Mouse (Mus musculus) limb, embryonic 14.5 days (tissue): ENCODE results near the gene Pepd. TPM values are rescaled to one million over a fixed set of nuclear protein-coding genes. Genes with fewer than 3 reads are reported as not detected.

ENCODE experiments used
- ATAC-seq: fragments of 200-750 bp; cut with Nextera tagmentation; 2 replicates; pipeline ENCODE4 v1.8.0; 2017; ENCODE audit warnings: low read depth, moderate number of reproducible peaks, moderate TSS enrichment; ENCODE audit not compliant: low FRiP score
- DNase-seq: peaks from one replicate; pipeline ENCODE4 v3.0.0-alpha.2; 2015; ENCODE audit warnings: low spot score
- H3K27ac ChIP-seq: fragments of 300-500 bp; sonication (generic); replicated peaks from 2 replicates; pipeline ENCODE4 v1.5.1; 2014; ENCODE audit warnings: low read depth, mild to moderate bottlenecking, low read length, moderate library complexity, mixed read lengths
- H3K27me3 ChIP-seq: fragments of 300-500 bp; sonication (generic); 2 replicates; pipeline ENCODE4 v1.6.1; 2014; ENCODE audit warnings: low read length, mixed read lengths; ENCODE audit not compliant: control insufficient read depth, insufficient read depth
- H3K36me3 ChIP-seq: fragments of 300-500 bp; sonication (generic); 2 replicates; pipeline ENCODE4 v1.6.1; 2014; ENCODE audit warnings: mild to moderate bottlenecking, low read length, moderate library complexity, mixed read lengths; ENCODE audit not compliant: control insufficient read depth, insufficient read depth
- H3K4me1 ChIP-seq: fragments of 300-500 bp; sonication (generic); 2 replicates; pipeline ENCODE4 v1.6.1; 2014; ENCODE audit warnings: antibody characterized with exemption, low read length, mixed read lengths; ENCODE audit not compliant: control insufficient read depth, insufficient read depth
- H3K4me2 ChIP-seq: fragments of 300-500 bp; sonication (generic); replicated peaks from 2 replicates; pipeline ENCODE4 v1.6.1; 2014; ENCODE audit warnings: low read depth, mild to moderate bottlenecking, low read length, moderate library complexity; ENCODE audit not compliant: severe bottlenecking
- H3K4me3 ChIP-seq: fragments of 300-500 bp; sonication (generic); replicated peaks from 2 replicates; pipeline ENCODE4 v1.5.1; 2014; ENCODE audit warnings: low read length
- H3K9ac ChIP-seq: fragments of 300-500 bp; sonication (generic); 2 replicates; pipeline ENCODE4 v1.6.1; 2014; ENCODE audit warnings: mild to moderate bottlenecking, low read depth, low read length, moderate library complexity; ENCODE audit not compliant: severe bottlenecking
- H3K9me3 ChIP-seq: fragments of 300-500 bp; sonication (generic); 2 replicates; pipeline ENCODE4 v1.6.1; 2016; ENCODE audit warnings: low read length; ENCODE audit not compliant: control insufficient read depth
- POLR2A ChIP-seq: fragments of 200-500 bp; IDR thresholded peaks from 2 replicates; pipeline ENCODE4 v1.8.0; 2012; ENCODE audit warnings: inconsistent platforms, mild to moderate bottlenecking, moderate library complexity, borderline replicate concordance; ENCODE audit not compliant: insufficient read depth, insufficient read length; ENCODE audit errors: extremely low read depth
- WGBS: fragments of 180-500 bp; shearing (Covaris S2); extraction: QIAGEN DNeasy Blood & Tissue Kit; methylation state at CpG from one replicate; pipeline ENCODE4 v1.1.7; 2014; 5-methylcytosine and 5-hydroxymethylcytosine counted together
- polyA plus RNA-seq, 2 experiments: library from polyadenylated mRNA; depleted of rRNA in 1 of 2; stranded (reverse) in 1 of 2; unstranded in 1 of 2; fragments of >200 nt; fragmentation: Nextera tagmentation in 1 of 2; extraction: Ambion mirVana in 1 of 2; gene quantifications; 2 replicates each; pipeline versions ENCODE4 v1.2.1 to v1.2.3; 2012 to 2014

Gene Pepd
- polyA plus RNA-seq, 2 experiments, result 51.4 to 78.4 TPM

- Histone ChIP-seq H3K36me3 (no peaks in the 10 kb centered on the region), H3K4me1 (peaks cover 5% of the 10 kb centered on the region), H3K9ac (no peak overlapping the region), H3K27ac (no peak overlapping the region), H3K4me2 (no peak overlapping the region), H3K27me3 (no peaks in the 10 kb centered on the region), H3K4me3 (no peak overlapping the region), H3K9me3 (no peaks in the 10 kb centered on the region)
- no peak for TF ChIP-seq POLR2A
- no peak for ATAC-seq
- WGBS, result 30% methylated on average over 24 of the region's 24 CpGs
- DNase-seq, result peak; percentile 15
Measured at GRCm38 (mm10) chr7:34910096-34911066, 1.8 kb upstream of the Pepd start.

GRCm38 (mm10) chr7:34913956-34914355 lies 1.8 kb downstream of the Pepd start:
- DNase-seq (no peak), ATAC-seq (no peak)
- no peak for TF ChIP-seq POLR2A
- Histone ChIP-seq H3K27me3 (no peaks in the 10 kb centered on the region), H3K4me3 (no peak overlapping the region), H3K27ac (no peak overlapping the region), H3K36me3 (no peaks in the 10 kb centered on the region), H3K9me3 (no peaks in the 10 kb centered on the region), H3K4me1 (peaks cover 11% of the 10 kb centered on the region), H3K9ac (no peak overlapping the region), H3K4me2 (no peak overlapping the region)
- WGBS, result 95% methylated on average over 9 of the region's 9 CpGs

GRCm38 (mm10) chr7:34915555-34915954 lies 3.4 kb downstream of the Pepd start:
- no peak overlapping the region for H3K27ac ChIP-seq
- H3K9ac ChIP-seq, result no peak overlapping the region
- TF ChIP-seq POLR2A, result no peak
- H3K4me2 ChIP-seq, result no peak overlapping the region
- no peak for DNase-seq
- no peaks in the 10 kb centered on the region for H3K27me3 ChIP-seq
- H3K4me3 ChIP-seq, result no peak overlapping the region
- peaks cover 11% of the 10 kb centered on the region for H3K4me1 ChIP-seq
- no peak for ATAC-seq
- no peaks in the 10 kb centered on the region for H3K9me3 ChIP-seq
- H3K36me3 ChIP-seq, result no peaks in the 10 kb centered on the region
- WGBS, result 88% methylated on average over 4 of the region's 5 CpGs

GRCm38 (mm10) chr7:34917558-34917957 lies 5.4 kb downstream of the Pepd start:
- no peak for TF ChIP-seq POLR2A
- WGBS, result 73% methylated on average over 6 of the region's 6 CpGs
- no peak for ATAC-seq
- no peaks in the 10 kb centered on the region for H3K27me3 ChIP-seq
- peaks cover 11% of the 10 kb centered on the region for H3K4me1 ChIP-seq
- no peak overlapping the region for H3K9ac ChIP-seq
- no peak overlapping the region for H3K27ac ChIP-seq
- H3K4me3 ChIP-seq, result no peak overlapping the region
- peaks cover 3% of the 10 kb centered on the region; the same call in 1 of the 2 replicates for H3K36me3 ChIP-seq
- no peak for DNase-seq
- H3K9me3 ChIP-seq, result no peaks in the 10 kb centered on the region
- no peak overlapping the region for H3K4me2 ChIP-seq

GRCm38 (mm10) chr7:34917998-34918397 lies 5.8 kb downstream of the Pepd start:
- TF ChIP-seq POLR2A, result no peak
- H3K4me2 ChIP-seq, result no peak overlapping the region
- H3K4me3 ChIP-seq, result no peak overlapping the region
- no peaks in the 10 kb centered on the region for H3K9me3 ChIP-seq
- 91% methylated on average over 4 of the region's 4 CpGs for WGBS
- no peak for ATAC-seq
- no peaks in the 10 kb centered on the region for H3K27me3 ChIP-seq
- no peak overlapping the region for H3K27ac ChIP-seq
- peaks cover 7% of the 10 kb centered on the region for H3K4me1 ChIP-seq
- H3K36me3 ChIP-seq, result peaks cover 3% of the 10 kb centered on the region; the same call in 1 of the 2 replicates
- H3K9ac ChIP-seq, result no peak overlapping the region
- DNase-seq, result no peak
